ENCODE assay signal across 17 mouse cellular contexts in the genomic region with DNA sequence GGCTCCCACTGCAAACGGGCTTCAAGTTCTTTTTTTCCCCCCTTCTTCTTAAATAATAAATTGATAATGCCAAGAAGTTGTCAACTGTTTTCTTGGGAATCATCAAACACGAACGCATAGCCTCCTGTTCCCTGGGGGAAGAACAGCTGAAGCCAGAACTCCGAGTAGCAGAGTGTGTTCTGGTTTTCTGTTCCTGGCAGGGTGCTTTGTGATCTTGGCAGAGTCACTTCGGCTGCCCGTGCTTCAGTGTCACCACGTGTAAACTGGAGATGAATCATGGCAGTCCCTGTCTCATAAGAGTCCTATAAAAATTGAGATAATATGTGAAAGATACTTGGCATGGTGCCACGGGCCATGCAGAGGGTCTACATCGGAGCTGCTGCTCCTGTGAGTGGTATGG.
A peak's percentile ranks its signal among the peaks of the same experiment; 100 is the strongest.
DNase-seq lines count a peak whose midpoint lies in the region; TF ChIP-seq lines count a peak whose summit lies in the region.
"Had no signal": no experiment of that assay in that cellular context is flagged by ENCODE, and none has a peak within 500 bp of the region (broad histone marks: within the 10 kb centered on the region; RNA-seq: fewer than 3 reads in every experiment).

No protein-coding gene starts in this region.

- intact Hi-C loops in gastrocnemius, adult 2 months (cut with DNase I) = no loop called here
- intact Hi-C loops in gastrocnemius, postnatal 36 days (cut with DNase I) = no loop called here

- H3K4me3 ChIP-seq in gastrocnemius, adult 2 months = no peak overlapping the region
- H3K4me3 ChIP-seq: embryonic facial prominence, embryonic 12.5 days; heart, adult 2 months; intestine, embryonic 15.5 days; liver, embryonic 13.5 days; megakaryocyte, embryonic 14.5 days; myocyte had no signal

- DNase-seq in adrenal gland, postnatal 10 days = peak; percentile 10
- no peak for DNase-seq in adrenal gland, adult 18-20 months (ENCODE audit: low spot score in 2 of 2)
- peak; percentile 25 for DNase-seq in gastrocnemius, adult 2 months
- DNase-seq in gastrocnemius, postnatal 36 days = no peak
- peak; percentile 56 to 67 for DNase-seq in right cerebral cortex, postnatal 10 days (ENCODE audit: low spot score in 2 of 2)
- DNase-seq in right cerebral cortex, postnatal 14 days = no peak
- peak; percentile 57 for DNase-seq in telencephalon, adult 2 months (ENCODE audit: low read depth, low spot score)
- no peak for DNase-seq in spleen, adult 18-20 months
- DNase-seq: adrenal gland, adult 8-10 months; cerebellum, adult 11 months; heart, adult 2 months; kidney, postnatal 10 days; liver, embryonic 13.5 days had no signal

- TF ChIP-seq CTCF in gastrocnemius, adult 2 months (IDR thresholded peaks at IDR 0.05) = no peak

- no peak overlapping the region for H3K27ac ChIP-seq in gastrocnemius, adult 2 months
- H3K27ac ChIP-seq: embryonic facial prominence, embryonic 12.5 days; heart, adult 2 months; intestine, embryonic 15.5 days; liver, embryonic 13.5 days had no signal

Comparison
In these comparisons a context has a peak if more than half of its experiments do, and no peak if none do; other contexts are left out.
1. DNase-seq: peak in adrenal gland, postnatal 10 days (single experiment), gastrocnemius, adult 2 months (single experiment), right cerebral cortex, postnatal 10 days (2 of 2) and telencephalon, adult 2 months (single experiment); none in adrenal gland, adult 18-20 months (0 of 2), gastrocnemius, postnatal 36 days (0 of 2), right cerebral cortex, postnatal 14 days (single experiment) and spleen, adult 18-20 months (0 of 2).